Mouse (Mus musculus) G1E (cell line): ENCODE results near the gene Ppp1r15a. TPM values are rescaled to one million over a fixed set of nuclear protein-coding genes. Genes with fewer than 3 reads are reported as not detected.

ENCODE experiments used
- ATAC-seq: 2 replicates; pipeline ENCODE4 v1.8.0; 2016; ENCODE audit warnings: mild to moderate bottlenecking; ENCODE audit not compliant: insufficient number of reproducible peaks, poor library complexity, low FRiP score, severe bottlenecking; ENCODE audit errors: extremely low read depth
- DNase-seq: peaks from one replicate; pipeline ENCODE4 v3.0.0; 2012; ENCODE audit warnings: low spot score
- H3K27me3 ChIP-seq: 2 replicates; pipeline ENCODE4 v1.6.1; 2012; ENCODE audit warnings: mild to moderate bottlenecking, low read length, inconsistent platforms; ENCODE audit not compliant: insufficient read depth
- H3K36me3 ChIP-seq: replicated peaks from 2 replicates; pipeline ENCODE3; 2012; ENCODE audit warnings: mild to moderate bottlenecking, inconsistent platforms
- H3K4me1 ChIP-seq: 2 replicates; pipeline ENCODE4 v1.6.1; 2012; ENCODE audit warnings: low read depth, low read length, inconsistent platforms, mixed read lengths; ENCODE audit not compliant: insufficient read depth
- H3K4me3 ChIP-seq: 2 replicates; pipeline ENCODE4 v1.5.1; 2012; ENCODE audit warnings: low read depth, mild to moderate bottlenecking, inconsistent platforms, low read length, moderate library complexity, mixed read lengths
- H3K9me3 ChIP-seq: replicated peaks from 2 replicates; pipeline ENCODE4 v1.6.1; 2012; ENCODE audit warnings: inconsistent platforms
- CTCF ChIP-seq: IDR thresholded peaks from 2 replicates; pipeline ENCODE4 v1.5.1; 2012; ENCODE audit warnings: low read depth, low read length, inconsistent platforms, mixed read lengths
- GATA1 ChIP-seq: IDR thresholded peaks from 2 replicates; pipeline ENCODE4 v1.6.1; 2012; ENCODE audit warnings: borderline replicate concordance, low read length, inconsistent platforms, mixed read lengths
- GATA2 ChIP-seq: IDR thresholded peaks from 2 replicates; pipeline ENCODE4 v1.6.1; 2012; ENCODE audit warnings: low read depth, low read length, inconsistent platforms, borderline replicate concordance
- POLR2AphosphoS5 ChIP-seq: IDR thresholded peaks from 2 replicates; pipeline ENCODE4 v1.6.1; 2012; ENCODE audit warnings: low read depth, low read length, inconsistent platforms; ENCODE audit not compliant: insufficient replicate concordance
- TAL1 ChIP-seq: conservative IDR thresholded peaks from 2 replicates; pipeline ENCODE4 v1.6.1; 2012; ENCODE audit warnings: low read depth, low read length, inconsistent platforms, mixed read lengths
- polyA plus RNA-seq: library from polyadenylated mRNA; stranded (reverse); fragments of >175 nt; gene quantifications from 2 replicates; pipeline ENCODE4 v1.2.3, GENCODE M21; 2012
- total RNA-seq, 2 experiments: library from RNA; stranded (forward) in 1 of 2; stranded (reverse) in 1 of 2; fragments of 200-1000 nt in 1 of 2; fragments of >200 nt in 1 of 2; fragmentation: Nextera tagmentation in 1 of 2; gene quantifications; 2 replicates each; pipeline ENCODE4 v1.2.3; 2014 to 2017

Gene Ppp1r15a
- total and polyA plus RNA-seq, 3 experiments, result 62.3 to 75.0 (median 67.9) TPM

GRCm38 (mm10) chr7:45478774-45479173 is 47.3 kb downstream of the Ppp1r15a start:
- Histone ChIP-seq H3K27me3 (peaks cover 4% of the 10 kb centered on the region; the same call in 1 of the 2 replicates), H3K4me1 (peaks cover 50% of the 10 kb centered on the region), H3K36me3 (peaks cover 28% of the 10 kb centered on the region), H3K4me3 (no peak overlapping the region), H3K9me3 (no peaks in the 10 kb centered on the region)
- ATAC-seq (no peak), DNase-seq (no peak)
- TF ChIP-seq TAL1, result no peak

DNA sequence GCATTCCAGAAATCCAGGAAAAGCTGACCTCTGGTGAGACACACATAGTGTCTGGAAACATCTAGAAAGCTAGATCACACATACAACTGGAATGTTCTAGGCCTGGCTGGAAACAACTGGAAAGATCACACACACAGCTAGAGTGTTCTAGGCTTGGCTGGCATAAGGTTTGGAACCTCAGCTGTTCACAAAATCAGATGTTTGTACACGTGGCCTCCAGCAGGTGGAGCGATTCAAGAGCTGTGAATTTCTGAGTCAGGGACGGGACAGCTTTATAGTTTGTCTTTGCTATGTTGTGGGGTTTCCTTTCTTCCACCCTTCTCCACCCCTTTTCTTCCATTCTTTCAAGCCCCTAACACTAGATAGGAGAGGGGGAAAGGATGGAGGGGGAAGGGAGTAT is 49.1 kb downstream of the Ppp1r15a start:
- ATAC-seq (no peak), DNase-seq (no peak)
- peak; percentile 49; the same call in 1 of the 2 replicates for TF ChIP-seq CTCF
- no peak for TF ChIP-seq GATA1
- Histone ChIP-seq H3K27me3 (peaks cover 4% of the 10 kb centered on the region; the same call in 1 of the 2 replicates), H3K36me3 (peaks cover 26% of the 10 kb centered on the region), H3K4me1 (peaks cover 44% of the 10 kb centered on the region), H3K9me3 (no peaks in the 10 kb centered on the region), H3K4me3 (no peak overlapping the region)

DNA sequence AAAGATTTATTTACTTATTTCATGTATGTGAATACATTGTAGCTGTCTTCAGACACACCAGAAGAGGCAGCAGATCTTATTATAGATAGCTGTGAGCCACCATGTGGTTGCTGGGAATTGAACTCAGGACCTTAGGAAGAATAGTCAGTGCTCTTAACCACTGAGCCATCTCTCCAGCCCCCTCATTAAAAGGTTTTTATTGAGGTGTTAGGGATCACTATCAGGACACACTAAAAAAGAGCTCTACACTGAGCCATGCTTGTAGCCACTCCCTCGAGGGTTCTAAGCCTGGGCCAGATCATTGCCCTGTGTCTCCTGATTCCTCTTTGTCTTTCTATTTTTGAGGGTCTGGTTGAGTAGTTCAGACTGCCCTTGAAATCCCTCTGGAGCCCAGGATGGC is 49.6 kb downstream of the Ppp1r15a start:
- ATAC-seq (no peak), DNase-seq (no peak)
- peaks cover 24% of the 10 kb centered on the region for H3K36me3 ChIP-seq
- H3K4me3 ChIP-seq, result no peak overlapping the region
- peaks cover 4% of the 10 kb centered on the region; the same call in 1 of the 2 replicates for H3K27me3 ChIP-seq
- no peak for TF ChIP-seq GATA1
- TF ChIP-seq TAL1, result no peak
- TF ChIP-seq GATA2, result no peak
- TF ChIP-seq POLR2AphosphoS5, result no peak
- TF ChIP-seq CTCF, result no peak
- peaks cover 42% of the 10 kb centered on the region for H3K4me1 ChIP-seq
- H3K9me3 ChIP-seq, result no peaks in the 10 kb centered on the region

DNA sequence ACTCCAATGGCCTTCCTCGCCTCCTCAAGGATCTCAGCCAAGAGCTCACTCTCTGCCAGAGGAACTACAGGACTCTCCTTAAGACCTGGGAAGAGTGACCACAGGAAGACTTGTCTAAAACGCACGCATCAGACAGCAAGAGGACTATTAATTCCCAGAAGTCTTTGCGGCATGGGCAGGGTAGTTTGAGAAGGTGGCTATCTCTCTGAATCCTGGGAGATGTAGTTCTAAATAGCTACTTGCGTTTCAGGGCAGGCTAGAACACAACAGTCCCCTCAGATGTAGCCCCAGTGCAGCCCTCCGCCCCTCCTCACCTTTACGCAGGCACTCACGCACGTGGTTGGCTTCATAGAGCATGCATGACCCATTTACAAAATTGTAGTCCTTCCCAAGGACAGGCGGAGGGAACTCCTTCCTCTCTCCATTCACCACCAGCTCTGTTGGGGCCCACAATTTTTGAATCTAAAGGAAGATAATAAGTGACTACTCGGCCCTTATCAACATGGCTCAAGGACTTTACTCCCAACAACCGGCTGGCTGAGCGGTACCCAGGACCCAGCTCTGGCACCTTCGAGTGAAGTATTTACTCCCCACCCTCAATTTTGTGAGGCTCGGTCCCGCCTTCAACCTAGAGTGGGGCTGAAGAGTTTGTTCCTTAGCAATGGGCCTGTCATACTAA is 50.6 kb downstream of the Ppp1r15a start:
- peak; percentile 70 for DNase-seq
- TF ChIP-seq GATA2 (no peak), TAL1 (no peak), CTCF (no peak), GATA1 (no peak), POLR2AphosphoS5 (no peak)
- Histone ChIP-seq H3K27me3 (peaks cover 4% of the 10 kb centered on the region; the same call in 1 of the 2 replicates), H3K4me3 (peak overlapping the region; percentile 70), H3K36me3 (peaks cover 24% of the 10 kb centered on the region), H3K4me1 (peaks cover 48% of the 10 kb centered on the region), H3K9me3 (no peaks in the 10 kb centered on the region)
- ATAC-seq, result peak; percentile 49

Other genes with a start within 250 kb of the Ppp1r15a start
Only the 20 nearest of the 34 such genes appear.
- 154 and 174 TPM in 2 replicates for gene Snrnp70, start 130.5 kb downstream of the Ppp1r15a start, total RNA-seq (2014; fragmentation: Nextera tagmentation)
- gene Snrnp70, start 130.5 kb downstream of the Ppp1r15a start, total RNA-seq (2017), result 319 and 333 TPM in 2 replicates
- gene Snrnp70, start 130.5 kb downstream of the Ppp1r15a start, polyA plus RNA-seq, result 754 and 1,054 TPM in 2 replicates
- not detected in 2 replicates for gene Kcna7, start 120.6 kb downstream of the Ppp1r15a start, total RNA-seq (2014; fragmentation: Nextera tagmentation)
- 0.05 TPM in 1 of 2 replicates, not detected in the other for gene Kcna7, start 120.6 kb downstream of the Ppp1r15a start, total RNA-seq (2017)
- not detected in 2 replicates for gene Kcna7, start 120.6 kb downstream of the Ppp1r15a start, polyA plus RNA-seq
- not detected in 2 replicates for gene Ntf5, start 112.6 kb downstream of the Ppp1r15a start, total RNA-seq (2014; fragmentation: Nextera tagmentation)
- 0.23 and 0.60 TPM in 2 replicates for gene Ntf5, start 112.6 kb downstream of the Ppp1r15a start, total RNA-seq (2017)
- gene Ntf5, start 112.6 kb downstream of the Ppp1r15a start, polyA plus RNA-seq, result 0.16 and 0.33 TPM in 2 replicates
- gene Lhb, start 105.4 kb downstream of the Ppp1r15a start, total RNA-seq (2014; fragmentation: Nextera tagmentation), result not detected in 2 replicates
- gene Lhb, start 105.4 kb downstream of the Ppp1r15a start, total RNA-seq (2017), result not detected in 2 replicates
- not detected in 2 replicates for gene Lhb, start 105.4 kb downstream of the Ppp1r15a start, polyA plus RNA-seq
- gene Gys1, start 91.4 kb downstream of the Ppp1r15a start, total RNA-seq (2014; fragmentation: Nextera tagmentation), result 39.4 and 44.8 TPM in 2 replicates
- gene Gys1, start 91.4 kb downstream of the Ppp1r15a start, total RNA-seq (2017), result 18.8 and 22.1 TPM in 2 replicates
- 34.3 and 36.7 TPM in 2 replicates for gene Gys1, start 91.4 kb downstream of the Ppp1r15a start, polyA plus RNA-seq
- 255 and 345 TPM in 2 replicates for gene Ruvbl2, start 88.2 kb downstream of the Ppp1r15a start, total RNA-seq (2014; fragmentation: Nextera tagmentation)
- gene Ruvbl2, start 88.2 kb downstream of the Ppp1r15a start, total RNA-seq (2017), result 139 and 167 TPM in 2 replicates
- gene Ruvbl2, start 88.2 kb downstream of the Ppp1r15a start, polyA plus RNA-seq, result 639 and 877 TPM in 2 replicates
- 2,893 and 3,214 TPM in 2 replicates for gene Ftl1, start 66.4 kb downstream of the Ppp1r15a start, total RNA-seq (2014; fragmentation: Nextera tagmentation)
- 4,307 and 4,361 TPM in 2 replicates for gene Ftl1, start 66.4 kb downstream of the Ppp1r15a start, total RNA-seq (2017)
- 6,399 and 6,975 TPM in 2 replicates for gene Ftl1, start 66.4 kb downstream of the Ppp1r15a start, polyA plus RNA-seq
- gene Bax, start 59.4 kb downstream of the Ppp1r15a start, total RNA-seq (2014; fragmentation: Nextera tagmentation), result 68.8 and 93.1 TPM in 2 replicates
- 87.2 and 97.2 TPM in 2 replicates for gene Bax, start 59.4 kb downstream of the Ppp1r15a start, total RNA-seq (2017)
- 287 and 342 TPM in 2 replicates for gene Bax, start 59.4 kb downstream of the Ppp1r15a start, polyA plus RNA-seq
- 0.98 and 1.1 TPM in 2 replicates for gene Tulp2, start 44.4 kb downstream of the Ppp1r15a start, total RNA-seq (2014; fragmentation: Nextera tagmentation)
- 0.23 and 0.49 TPM in 2 replicates for gene Tulp2, start 44.4 kb downstream of the Ppp1r15a start, total RNA-seq (2017)
- gene Tulp2, start 44.4 kb downstream of the Ppp1r15a start, polyA plus RNA-seq, result 1.0 and 1.7 TPM in 2 replicates
- not detected in 2 replicates for gene Gm45808, start 39.5 kb downstream of the Ppp1r15a start, total RNA-seq (2014; fragmentation: Nextera tagmentation)
- gene Gm45808, start 39.5 kb downstream of the Ppp1r15a start, total RNA-seq (2017), result not detected in 2 replicates
- gene Gm45808, start 39.5 kb downstream of the Ppp1r15a start, polyA plus RNA-seq, result not detected in 2 replicates
- gene Dhdh, start 37.5 kb downstream of the Ppp1r15a start, total RNA-seq (2014; fragmentation: Nextera tagmentation), result 17.7 and 18.0 TPM in 2 replicates
- gene Dhdh, start 37.5 kb downstream of the Ppp1r15a start, total RNA-seq (2017), result 4.8 and 6.8 TPM in 2 replicates
- gene Dhdh, start 37.5 kb downstream of the Ppp1r15a start, polyA plus RNA-seq, result 1.3 and 1.6 TPM in 2 replicates
- 91.8 and 127 TPM in 2 replicates for gene Nucb1, start 15.9 kb downstream of the Ppp1r15a start, total RNA-seq (2014; fragmentation: Nextera tagmentation)
- 378 and 409 TPM in 2 replicates for gene Nucb1, start 15.9 kb downstream of the Ppp1r15a start, total RNA-seq (2017)
- gene Nucb1, start 15.9 kb downstream of the Ppp1r15a start, polyA plus RNA-seq, result 403 and 408 TPM in 2 replicates
- 1.5 and 1.7 TPM in 2 replicates for gene Plekha4, start 62 bp upstream of the Ppp1r15a start, total RNA-seq (2014; fragmentation: Nextera tagmentation)
- gene Plekha4, start 62 bp upstream of the Ppp1r15a start, total RNA-seq (2017), result 0.70 and 2.8 TPM in 2 replicates
- 1.2 and 1.3 TPM in 2 replicates for gene Plekha4, start 62 bp upstream of the Ppp1r15a start, polyA plus RNA-seq
- gene Hsd17b14, start 28.6 kb upstream of the Ppp1r15a start, total RNA-seq (2014; fragmentation: Nextera tagmentation), result 34.9 and 44.8 TPM in 2 replicates
- 8.2 and 14.5 TPM in 2 replicates for gene Hsd17b14, start 28.6 kb upstream of the Ppp1r15a start, total RNA-seq (2017)
- 5.1 and 6.0 TPM in 2 replicates for gene Hsd17b14, start 28.6 kb upstream of the Ppp1r15a start, polyA plus RNA-seq
- gene Bcat2, start 43.9 kb upstream of the Ppp1r15a start, total RNA-seq (2014; fragmentation: Nextera tagmentation), result 149 and 178 TPM in 2 replicates
- 45.9 and 47.0 TPM in 2 replicates for gene Bcat2, start 43.9 kb upstream of the Ppp1r15a start, total RNA-seq (2017)
- 73.1 and 114 TPM in 2 replicates for gene Bcat2, start 43.9 kb upstream of the Ppp1r15a start, polyA plus RNA-seq
- not detected in 2 replicates for gene Fgf21, start 89.2 kb upstream of the Ppp1r15a start, total RNA-seq (2014; fragmentation: Nextera tagmentation)
- 0.16 TPM in 1 of 2 replicates, not detected in the other for gene Fgf21, start 89.2 kb upstream of the Ppp1r15a start, total RNA-seq (2017)
- gene Fgf21, start 89.2 kb upstream of the Ppp1r15a start, polyA plus RNA-seq, result not detected in 2 replicates
- gene Fut1, start 91.0 kb upstream of the Ppp1r15a start, total RNA-seq (2014; fragmentation: Nextera tagmentation), result not detected in 2 replicates
- gene Fut1, start 91.0 kb upstream of the Ppp1r15a start, total RNA-seq (2017), result 0.16 TPM in 1 of 2 replicates, not detected in the other
- not detected in 2 replicates for gene Fut1, start 91.0 kb upstream of the Ppp1r15a start, polyA plus RNA-seq
- gene Izumo1, start 95.5 kb upstream of the Ppp1r15a start, total RNA-seq (2014; fragmentation: Nextera tagmentation), result 0.68 TPM in 1 of 2 replicates, not detected in the other
- gene Izumo1, start 95.5 kb upstream of the Ppp1r15a start, total RNA-seq (2017), result 0.05 TPM in 1 of 2 replicates, not detected in the other
- 0.10 and 0.12 TPM in 2 replicates for gene Izumo1, start 95.5 kb upstream of the Ppp1r15a start, polyA plus RNA-seq
- 0.60 and 0.83 TPM in 2 replicates for gene Rasip1, start 101.2 kb upstream of the Ppp1r15a start, total RNA-seq (2014; fragmentation: Nextera tagmentation)
- 0.06 and 0.11 TPM in 2 replicates for gene Rasip1, start 101.2 kb upstream of the Ppp1r15a start, total RNA-seq (2017)
- gene Rasip1, start 101.2 kb upstream of the Ppp1r15a start, polyA plus RNA-seq, result 0.90 and 0.95 TPM in 2 replicates
- gene Mamstr, start 113.7 kb upstream of the Ppp1r15a start, total RNA-seq (2014; fragmentation: Nextera tagmentation), result not detected in 2 replicates
- not detected in 2 replicates for gene Mamstr, start 113.7 kb upstream of the Ppp1r15a start, total RNA-seq (2017)
- not detected in 2 replicates for gene Mamstr, start 113.7 kb upstream of the Ppp1r15a start, polyA plus RNA-seq